ENCODE assay signal across 17 mouse cellular contexts in genomic region chr5:8373415-8373814, GRCm38 (mm10). TPM values are rescaled to one million over a fixed set of nuclear protein-coding genes. Genes with fewer than 3 reads are reported as not detected.
"Had no signal": no experiment of that assay in that cellular context is flagged by ENCODE, and none has a peak within 500 bp of the region (broad histone marks: within the 10 kb centered on the region; RNA-seq: fewer than 3 reads in every experiment).

No protein-coding gene starts in this region.

- DNase-seq: liver, postnatal 0 days; lung, adult 2 months; lung, postnatal 14 days; lung, postnatal 36 days; right cerebral cortex, postnatal 14 days; thymus, adult 18-20 months; thymus, postnatal 14 days; thymus, postnatal 36 days had no signal

- H3K9me3 ChIP-seq: liver, embryonic 15.5 days; lung, embryonic 15.5 days; midbrain, embryonic 12.5 days; midbrain, embryonic 15.5 days; neural tube, embryonic 12.5 days had no signal

- H3K4me2 ChIP-seq: liver, embryonic 15.5 days; lung, embryonic 15.5 days; midbrain, embryonic 12.5 days; midbrain, embryonic 15.5 days; neural tube, embryonic 12.5 days had no signal

- H3K27ac ChIP-seq: liver, embryonic 15.5 days; lung, embryonic 15.5 days; macrophage; midbrain, embryonic 12.5 days; midbrain, embryonic 15.5 days; neural tube, embryonic 12.5 days had no signal

- H3K27me3 ChIP-seq: midbrain, embryonic 12.5 days; midbrain, embryonic 15.5 days had no signal

- ATAC-seq: liver, postnatal 0 days; lung, postnatal 0 days; midbrain, embryonic 15.5 days had no signal

- H3K36me3 ChIP-seq: liver, embryonic 15.5 days; lung, embryonic 15.5 days; midbrain, embryonic 12.5 days; midbrain, embryonic 15.5 days; neural tube, embryonic 12.5 days had no signal

- H3K4me1 ChIP-seq: liver, embryonic 15.5 days; lung, embryonic 15.5 days; megakaryocyte, embryonic 14.5 days; midbrain, embryonic 12.5 days; midbrain, embryonic 15.5 days; neural tube, embryonic 12.5 days had no signal

- H3K9ac ChIP-seq: liver, embryonic 15.5 days; liver, postnatal 0 days; lung, embryonic 15.5 days; midbrain, embryonic 12.5 days; midbrain, embryonic 15.5 days; neural tube, embryonic 12.5 days had no signal

- H3K4me3 ChIP-seq: liver, embryonic 15.5 days; lung, embryonic 15.5 days; megakaryocyte, embryonic 14.5 days; midbrain, embryonic 12.5 days; midbrain, embryonic 15.5 days; neural tube, embryonic 12.5 days had no signal

RNA-seq across cellular contexts. Expression of gene Adam22, which starts 5.5 kb away (rescaled TPM):
- total RNA-seq: neutrophil, adult 5-6 weeks had no signal
